Mouse (Mus musculus) regulatory T cell (primary cell): ENCODE results near the gene Sf3b6.
"Not testable (repeated sequence)": the region's sequence is repeated elsewhere in the genome, so short reads cannot be mapped to it uniquely, and the experiment has no call there.

Experiments used
- in situ Hi-C: fragments of 300-600 bp; cut with MboI, MseI; formaldehyde crosslinking; loops from one replicate; pipeline ENCODE4 v1.15.1; 2025; ENCODE audit warnings: high pct_unique_total_duplicates

Sf3b6 gene

GRCm38 (mm10) chr12:4817361-4818101 lies at the start of gene Sf3b6:
Sf3b6 (plus strand) TSS chr12:4817544.
- in situ Hi-C loops = no loop called here

- in situ Hi-C loops = no loop called here
Observed at GRCm38 (mm10) chr12:4768492-4769332, 48.6 kb upstream of the Sf3b6 start, which contains the start of the genes Pfn4 and Fam228b. Pfn4 (plus strand) TSS chr12:4769022. Fam228b (minus strand) TSS chr12:4769267.

- in situ Hi-C loops = no loop called here
Observed at GRCm38 (mm10) chr12:4769333-4769723, 48.0 kb upstream of the Sf3b6 start.

GRCm38 (mm10) chr12:4774895-4775587 lies 42.3 kb upstream of the Sf3b6 start:
- in situ Hi-C loops = no loop called here

GRCm38 (mm10) chr12:4775588-4775949 lies 41.8 kb upstream of the Sf3b6 start:
- in situ Hi-C loops = no loop called here

GRCm38 (mm10) chr12:4777734-4778133 lies 39.6 kb upstream of the Sf3b6 start:
- in situ Hi-C loops = no loop called here

- in situ Hi-C loops = no loop called here
Observed at GRCm38 (mm10) chr12:4780245-4780644, 37.1 kb upstream of the Sf3b6 start.

- in situ Hi-C loops = no loop called here
Observed at GRCm38 (mm10) chr12:4781270-4781669, 36.1 kb upstream of the Sf3b6 start.

GRCm38 (mm10) chr12:4781725-4782404 lies 35.5 kb upstream of the Sf3b6 start:
- in situ Hi-C loops = not testable (repeated sequence)

- in situ Hi-C loops = no loop called here
Observed at GRCm38 (mm10) chr12:4783598-4783997, 33.7 kb upstream of the Sf3b6 start.

GRCm38 (mm10) chr12:4784466-4784865 lies 32.9 kb upstream of the Sf3b6 start:
- in situ Hi-C loops = no loop called here

- in situ Hi-C loops = not testable (repeated sequence)
Observed at GRCm38 (mm10) chr12:4788128-4788527, 29.2 kb upstream of the Sf3b6 start.

GRCm38 (mm10) chr12:4793718-4794117 lies 23.6 kb upstream of the Sf3b6 start:
- in situ Hi-C loops = loop anchor here (10.0 kb wide), 1 partner anchor 331 kb away; no protein-coding TSS in a partner anchor

- in situ Hi-C loops = loop anchor here (10.0 kb wide), 1 partner anchor 327 kb away; no protein-coding TSS in a partner anchor
Observed at GRCm38 (mm10) chr12:4797471-4797870, 19.9 kb upstream of the Sf3b6 start.

GRCm38 (mm10) chr12:4811036-4811435 lies 6.3 kb upstream of the Sf3b6 start:
- in situ Hi-C loops = no loop called here

GRCm38 (mm10) chr12:4811705-4812104 lies 5.6 kb upstream of the Sf3b6 start:
- in situ Hi-C loops = no loop called here

- in situ Hi-C loops = no loop called here
Observed at GRCm38 (mm10) chr12:4813636-4814035, 3.7 kb upstream of the Sf3b6 start.

- in situ Hi-C loops = no loop called here
Observed at GRCm38 (mm10) chr12:4816680-4817360, 524 bp upstream of the Sf3b6 start.

- in situ Hi-C loops = no loop called here
Observed at GRCm38 (mm10) chr12:4827256-4827655, 9.9 kb downstream of the Sf3b6 start.

- in situ Hi-C loops = loop anchor here (5.0 kb wide), 1 partner anchor 75 kb away; no protein-coding TSS in a partner anchor
Observed at GRCm38 (mm10) chr12:4836959-4837358, 19.6 kb downstream of the Sf3b6 start.

- in situ Hi-C loops = no loop called here
Observed at GRCm38 (mm10) chr12:4840010-4840409, 22.7 kb downstream of the Sf3b6 start.
